Mouse (Mus musculus) heart, adult 9 months (tissue): Measurements from ENCODE around the gene Lap3.
A peak's percentile ranks its signal among the peaks of the same experiment; 100 is the strongest.

Experiments
- DNase-seq, 2 experiments: peaks; one replicate each; pipeline ENCODE4 v3.0.0; 2022; ENCODE audit warnings: low spot score in 2 of 2

The Lap3 gene

GRCm38 (mm10) chr5:45493191-45494092, at the start of gene Lap3:
Lap3 (plus strand) TSS chr5:45493374.
- DNase-seq = peak; percentile 98 to 99

DNA sequence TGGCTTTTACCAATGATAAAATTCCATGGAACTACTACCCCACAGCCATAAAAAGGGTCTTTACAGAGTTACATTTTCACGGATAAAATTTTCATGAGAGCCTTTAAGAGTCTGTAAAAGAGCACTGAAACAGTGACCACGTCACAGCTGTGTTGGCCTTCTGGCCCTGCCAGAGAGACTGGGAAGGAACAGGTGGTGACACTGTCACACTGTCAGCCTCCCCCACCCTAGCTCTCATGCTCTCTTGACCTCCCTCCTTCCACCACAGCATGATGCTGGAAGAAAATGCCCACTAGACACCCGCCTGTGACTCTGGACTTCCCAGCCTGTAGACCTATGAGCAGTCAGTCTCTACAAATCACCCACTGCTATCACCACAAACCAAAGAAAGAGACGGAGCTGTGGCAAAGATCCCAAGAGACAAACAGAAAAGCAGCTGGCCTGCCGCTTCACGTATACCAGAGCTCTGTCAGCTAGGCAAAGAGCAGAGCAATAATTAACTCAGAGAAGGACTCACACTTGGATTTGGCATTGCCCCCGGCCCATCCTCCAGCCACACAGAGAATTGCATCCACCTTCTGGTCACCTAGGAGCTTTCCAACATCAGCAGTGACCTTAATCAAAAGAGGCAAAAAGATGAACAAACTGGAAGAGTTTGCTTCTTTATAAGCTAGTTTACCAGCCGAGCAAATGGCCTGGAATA, 48.9 kb upstream of the Lap3 start:
- DNase-seq = no peak

DNA sequence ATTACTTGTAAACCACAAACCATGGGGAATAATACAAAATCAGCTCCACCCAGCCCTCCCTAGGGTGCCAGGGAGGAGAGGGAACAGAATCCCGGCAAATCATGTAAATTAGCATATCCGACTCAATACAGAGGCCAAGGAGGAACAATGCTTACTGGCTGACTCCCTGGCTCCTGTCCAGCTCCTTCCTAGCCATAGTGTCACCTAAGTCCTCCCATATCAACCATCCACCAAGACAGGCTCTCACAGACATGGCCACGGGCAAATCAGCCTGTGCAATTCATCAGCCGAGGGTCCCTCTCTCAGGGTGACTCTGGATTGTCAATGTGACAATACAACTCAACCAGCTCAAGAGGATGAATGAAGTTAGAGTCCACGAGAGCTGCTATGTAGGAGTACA, 44.5 kb upstream of the Lap3 start:
- no peak for DNase-seq

DNA sequence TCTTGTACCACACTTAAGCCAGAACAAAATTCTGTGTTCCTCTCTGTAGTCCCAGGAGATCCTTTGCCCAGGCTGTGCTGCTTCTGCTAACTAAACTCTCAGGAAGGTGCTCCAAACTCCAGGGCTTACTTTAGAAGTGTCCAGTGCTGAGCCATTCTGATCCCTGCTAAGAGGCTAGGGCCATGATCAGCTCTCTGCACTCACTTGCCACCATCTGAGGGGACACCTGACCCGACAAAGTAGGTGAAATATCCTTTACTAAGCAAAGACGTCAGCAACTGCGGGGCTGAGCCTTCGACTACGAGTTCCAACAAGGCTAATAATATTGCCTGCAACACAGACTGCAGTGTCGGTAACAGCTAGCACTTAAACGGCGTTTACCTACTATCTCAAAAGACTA, 44.0 kb upstream of the Lap3 start:
- DNase-seq = no peak

DNA sequence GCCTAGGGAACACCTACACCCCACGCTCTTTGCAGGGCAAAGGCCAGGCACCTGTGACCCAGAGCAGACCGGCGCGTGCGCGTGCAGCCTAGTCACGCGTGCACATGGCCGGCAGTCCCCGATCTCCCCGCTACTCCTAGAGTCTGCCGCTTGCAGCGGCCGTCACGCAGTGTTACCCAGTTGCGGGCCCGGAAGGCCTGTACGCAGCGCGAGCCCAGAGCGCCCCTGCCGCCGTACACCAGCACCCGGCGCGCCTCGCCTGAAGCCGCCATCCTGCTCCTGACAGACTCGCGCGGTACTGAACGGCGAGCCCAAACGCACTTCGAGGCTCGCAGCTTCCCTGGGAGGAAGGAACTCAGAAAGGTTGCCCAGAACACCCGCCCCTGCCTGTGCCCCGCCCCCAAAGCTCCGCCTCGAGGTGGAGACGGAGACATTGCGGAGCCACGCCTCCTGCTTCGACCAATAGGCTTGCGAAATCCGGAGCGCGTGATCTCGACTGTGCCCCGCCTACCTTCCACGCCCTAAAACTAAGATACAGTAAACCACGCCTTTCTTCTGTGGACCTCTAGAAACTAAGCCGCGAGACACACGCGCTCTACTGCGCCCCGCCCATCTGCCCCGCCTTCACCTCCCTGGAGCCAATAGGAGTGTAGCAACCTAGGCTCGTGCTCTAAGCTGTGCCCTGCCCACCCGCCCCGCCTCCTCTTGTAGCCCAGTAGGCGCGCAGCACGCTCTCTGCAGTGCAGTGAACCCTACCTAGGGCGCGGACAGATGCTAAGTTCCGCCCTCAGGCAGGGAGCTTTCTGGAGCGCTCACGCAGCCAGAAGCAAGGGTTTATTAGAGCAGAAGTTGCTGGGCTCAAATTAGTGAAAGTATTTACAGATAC, 43.1 kb upstream of the Lap3 start, which contains the start of gene Qdpr:
Qdpr (minus strand) TSS at position 406 of the 886 bp plus-strand sequence.
- peak; percentile 95 to 97 for DNase-seq

DNA sequence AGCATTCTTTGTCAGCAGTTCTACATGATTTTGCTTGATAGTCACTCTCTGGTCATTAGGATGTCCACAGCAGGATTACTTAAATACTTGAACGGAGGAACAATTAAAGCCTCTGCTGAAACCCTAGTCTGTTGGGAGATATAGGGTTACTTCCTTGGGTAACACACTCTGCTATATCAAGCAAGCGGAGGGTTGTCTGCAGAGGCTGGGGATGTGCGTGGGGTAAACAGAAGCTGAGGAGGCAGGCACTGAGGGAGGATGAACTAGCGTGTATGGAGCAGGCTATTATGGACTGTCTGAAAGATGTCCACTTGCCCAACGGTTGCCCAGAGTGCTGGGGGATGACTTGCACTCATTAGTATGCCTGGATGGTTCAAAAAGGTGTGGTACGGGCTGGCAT, 39.7 kb upstream of the Lap3 start, which contains the start of gene Clrn2:
Clrn2 (plus strand) TSS at position 301 of the 400 bp plus-strand sequence.
- no peak for DNase-seq

GRCm38 (mm10) chr5:45454456-45454855, 38.7 kb upstream of the Lap3 start:
- no peak for DNase-seq

DNA sequence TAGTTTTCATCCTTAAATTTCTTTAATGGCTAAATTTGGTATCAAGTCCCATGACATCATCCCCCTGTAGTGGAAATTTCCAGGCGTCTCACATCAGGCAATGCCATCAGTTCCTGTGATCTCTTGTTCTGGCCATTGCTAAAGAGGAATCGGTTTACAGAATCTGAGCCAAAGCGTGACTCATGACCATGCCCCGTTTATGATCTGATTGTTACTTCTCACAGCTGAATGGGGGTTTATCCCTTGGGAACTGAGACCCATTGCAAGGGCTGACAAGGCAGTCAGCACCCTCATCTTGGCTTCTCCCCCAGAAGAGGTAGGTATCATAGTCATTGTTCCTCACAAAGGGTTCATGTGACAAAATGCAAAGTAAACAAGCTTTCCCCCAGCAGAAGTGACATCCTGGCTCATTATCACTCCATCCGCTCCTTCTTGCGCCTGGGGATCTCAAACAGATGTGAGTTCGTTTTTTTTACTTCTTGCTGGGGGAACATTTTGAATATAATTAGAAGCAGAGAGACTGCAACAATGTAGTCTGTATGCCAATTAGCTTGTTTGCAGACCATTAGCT, 20.2 kb upstream of the Lap3 start:
- DNase-seq = no peak

GRCm38 (mm10) chr5:45473521-45473920, 19.7 kb upstream of the Lap3 start:
- no peak for DNase-seq

DNA sequence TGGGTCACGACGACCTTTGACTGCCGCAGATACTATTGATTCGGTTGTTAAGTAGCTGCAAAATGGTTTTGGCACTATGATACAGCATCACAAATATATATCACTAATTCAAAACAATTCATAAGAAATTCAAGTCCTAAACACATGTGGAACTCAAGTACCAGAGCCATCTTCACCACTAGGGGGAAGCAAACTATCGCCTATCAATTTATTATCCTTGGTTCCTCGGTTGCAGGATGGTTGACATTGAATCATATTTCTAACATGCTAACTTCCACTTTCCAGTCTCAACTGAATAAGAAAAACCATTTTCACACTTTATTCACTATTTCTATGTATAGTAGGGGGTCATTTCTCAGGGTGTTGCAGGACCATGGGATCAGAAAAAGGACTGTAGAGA, 19.0 kb upstream of the Lap3 start:
- peak in 1 of 2 experiments; percentile 49 for DNase-seq

DNA sequence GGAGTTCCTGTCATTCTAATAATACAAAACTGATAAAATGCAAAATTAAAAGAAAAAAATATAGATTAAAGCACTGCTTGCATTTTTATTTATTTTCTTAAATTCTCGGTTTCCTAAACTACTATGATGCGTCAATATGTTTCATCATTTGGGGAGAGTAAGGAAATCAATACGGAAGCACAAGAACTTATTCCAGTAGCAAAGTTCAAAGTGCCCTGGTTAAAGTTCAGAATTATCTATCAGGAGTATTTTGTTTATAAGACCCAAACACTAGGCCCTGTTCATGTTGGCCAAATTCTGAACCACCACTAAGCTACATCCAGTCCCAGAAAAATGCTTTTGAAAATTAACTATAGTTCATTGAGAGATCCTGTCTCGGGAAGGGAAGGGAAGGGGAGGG, 18.4 kb upstream of the Lap3 start:
- no peak for DNase-seq

- DNase-seq = no peak
Measured at GRCm38 (mm10) chr5:45475771-45476170, 17.4 kb upstream of the Lap3 start.

DNA sequence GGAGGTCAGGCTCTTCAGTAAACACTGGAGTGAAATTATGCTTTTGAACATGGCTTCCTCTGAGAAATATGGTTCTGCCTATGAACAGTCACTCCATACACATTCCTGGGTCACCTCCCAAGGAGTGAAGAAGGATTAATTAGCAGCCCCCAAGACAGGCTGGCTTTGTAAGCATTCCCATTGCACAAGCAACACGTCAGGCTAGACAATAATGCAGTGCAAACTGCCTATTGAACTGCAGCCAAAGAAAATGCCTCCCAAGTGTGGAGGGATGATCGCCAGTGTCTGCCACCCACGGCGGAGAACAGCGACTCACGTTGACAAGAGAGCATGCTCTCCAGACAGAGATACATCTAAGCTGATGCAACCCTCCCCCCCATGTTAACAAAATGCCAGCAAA, 16.9 kb upstream of the Lap3 start:
- DNase-seq = no peak

DNA sequence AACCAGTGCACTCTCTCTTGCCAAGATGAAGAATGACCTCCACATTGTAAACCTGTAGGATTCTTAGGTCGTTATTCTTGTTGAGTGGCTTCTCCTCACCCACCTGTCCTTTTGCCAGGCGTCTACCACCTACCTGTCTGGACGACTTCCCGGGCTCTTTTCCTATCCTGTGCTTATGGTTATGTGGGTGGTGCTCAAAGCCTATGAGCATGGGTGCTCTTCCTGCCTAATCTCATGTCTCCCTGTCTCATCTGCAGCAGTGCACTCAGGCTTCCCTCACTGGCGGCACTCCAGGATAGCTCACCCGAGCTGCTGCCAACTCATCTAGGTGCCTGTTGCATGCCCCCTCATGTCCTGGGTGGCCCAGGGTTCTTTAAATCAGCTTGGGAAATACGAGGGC, 15.6 kb upstream of the Lap3 start:
- DNase-seq = no peak

GRCm38 (mm10) chr5:45480066-45480465, 13.1 kb upstream of the Lap3 start:
- no peak for DNase-seq

GRCm38 (mm10) chr5:45481125-45481524, 12.0 kb upstream of the Lap3 start:
- DNase-seq = no peak

DNA sequence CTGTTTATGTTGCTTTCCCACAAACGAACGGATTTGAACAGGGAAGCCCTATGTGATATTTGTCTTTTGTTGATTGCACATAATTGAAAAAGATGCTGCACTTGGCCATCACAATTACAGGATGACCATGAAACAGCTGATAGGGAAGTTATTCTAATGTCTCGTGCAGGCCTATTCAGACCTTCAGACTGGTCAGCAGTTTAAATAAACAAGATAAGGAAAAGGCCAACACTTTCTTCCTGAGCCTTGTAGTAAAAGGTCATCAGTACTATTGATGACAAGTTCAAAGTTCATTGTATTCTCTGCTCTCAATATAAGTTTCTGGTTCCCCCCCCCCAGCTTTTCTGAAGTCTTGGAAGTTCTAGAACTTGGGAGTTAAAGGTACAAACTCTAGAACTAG, 10.6 kb upstream of the Lap3 start:
- no peak for DNase-seq

DNA sequence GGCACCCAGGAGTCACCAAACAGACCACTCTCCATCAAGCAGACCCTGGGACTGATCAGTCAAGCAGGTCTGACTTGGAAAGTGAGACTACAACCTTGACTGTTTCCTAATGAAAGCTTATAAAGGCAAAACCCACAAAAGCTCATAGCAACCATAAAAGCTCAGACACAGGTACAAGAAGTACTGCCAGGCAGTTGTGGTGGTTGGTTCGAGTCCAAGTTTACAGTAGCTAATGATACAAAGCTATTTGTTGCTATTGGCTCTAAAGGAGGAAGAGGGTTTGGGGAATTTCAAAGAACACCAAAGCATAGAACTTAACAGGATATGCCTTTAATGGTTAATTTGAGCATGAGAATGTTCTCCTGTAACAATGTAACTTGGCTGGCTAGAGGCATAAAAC, 9.5 kb upstream of the Lap3 start:
- DNase-seq = no peak

DNA sequence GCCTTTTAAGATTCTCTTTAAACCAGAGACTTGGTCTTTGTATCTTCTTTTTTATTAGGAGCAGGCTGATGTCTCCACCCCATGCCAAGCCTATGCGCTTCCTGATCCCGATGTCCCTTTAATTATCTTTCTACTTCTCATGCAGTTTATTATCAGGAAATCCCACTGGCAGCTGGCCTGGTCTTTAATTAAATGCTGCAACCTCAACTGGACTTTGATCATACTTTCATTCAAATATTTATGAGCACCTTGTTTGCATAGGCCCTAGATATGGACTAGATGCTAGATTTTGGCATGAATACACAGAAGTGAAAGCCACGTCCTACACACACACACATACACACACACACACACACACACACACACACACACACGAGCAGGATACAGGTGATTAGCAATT, 1.4 kb upstream of the Lap3 start:
- DNase-seq = no peak

- DNase-seq = peak in 1 of 2 experiments; percentile 9
Measured at GRCm38 (mm10) chr5:45494093-45494755, 1.1 kb downstream of the Lap3 start.

- no peak for DNase-seq
Measured at GRCm38 (mm10) chr5:45495429-45495975, 2.3 kb downstream of the Lap3 start.
